Mouse (Mus musculus) testis, adult 2 months (tissue): Measurements from ENCODE around the gene Zglp1. TPM values are rescaled to one million over a fixed set of nuclear protein-coding genes. Genes with fewer than 3 reads are reported as not detected.
A peak's percentile ranks its signal among the peaks of the same experiment; 100 is the strongest.

Source experiments
- H3K27ac ChIP-seq: fragments of 200-500 bp; 2 replicates; pipeline ENCODE4 v1.5.1; 2012; ENCODE audit warnings: low read depth, low read length; ENCODE audit not compliant: control insufficient read depth, insufficient read depth
- H3K27me3 ChIP-seq: fragments of 200-500 bp; 2 replicates; pipeline ENCODE4 v1.6.1; 2012; ENCODE audit warnings: mild to moderate bottlenecking, low read length, moderate library complexity; ENCODE audit not compliant: control insufficient read depth, insufficient read depth
- H3K36me3 ChIP-seq: fragments of 200-500 bp; 2 replicates; pipeline ENCODE4 v1.6.1; 2012; ENCODE audit warnings: mild to moderate bottlenecking, low read length; ENCODE audit not compliant: control insufficient read depth, insufficient read depth
- H3K4me1 ChIP-seq: fragments of 200-500 bp; 2 replicates; pipeline ENCODE4 v1.6.1; 2012; ENCODE audit warnings: low read length; ENCODE audit not compliant: control insufficient read depth, insufficient read depth
- H3K4me3 ChIP-seq: fragments of 200-500 bp; 2 replicates; pipeline ENCODE4 v1.5.1; 2012; ENCODE audit warnings: low read depth, mild to moderate bottlenecking, low read length, moderate library complexity, mixed read lengths; ENCODE audit not compliant: control insufficient read depth
- CTCF ChIP-seq: fragments of 200-500 bp; IDR thresholded peaks from 2 replicates; pipeline ENCODE4 v1.5.1; 2012; ENCODE audit warnings: low read depth, mild to moderate bottlenecking, inconsistent platforms, low read length, moderate library complexity; ENCODE audit not compliant: control insufficient read depth, insufficient read depth, insufficient replicate concordance
- POLR2A ChIP-seq: fragments of 200-500 bp; IDR thresholded peaks from 2 replicates; pipeline ENCODE4 v1.6.1; 2012; ENCODE audit warnings: low read depth, mild to moderate bottlenecking, inconsistent platforms, low read length, moderate library complexity; ENCODE audit not compliant: control insufficient read depth
- polyA plus RNA-seq: library from polyadenylated mRNA; depleted of rRNA; stranded (reverse); fragments of >200 nt; gene quantifications from 2 replicates; pipeline ENCODE4 v1.2.3, GENCODE M21; 2012

Zglp1 gene
- polyA plus RNA-seq, 1 experiment, result 2.4 TPM

DNA sequence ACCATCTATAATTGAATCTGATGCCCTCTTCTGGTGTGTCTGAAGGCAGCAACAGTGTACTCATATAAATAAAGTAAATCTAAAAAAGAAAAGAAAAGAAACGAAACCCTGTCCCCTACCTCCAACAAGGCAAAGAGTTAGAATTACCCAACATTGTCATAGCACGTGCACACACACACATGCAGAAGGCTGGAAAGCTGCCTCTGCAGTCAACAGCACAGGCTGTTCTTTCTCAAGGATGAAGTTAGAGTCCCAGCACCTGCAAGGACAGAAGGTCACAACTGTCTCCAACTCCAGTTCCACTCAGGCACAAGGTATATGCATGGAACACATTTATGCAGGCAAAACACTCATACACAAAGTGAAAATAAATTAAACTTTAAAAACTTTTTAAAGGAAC is 35.2 kb upstream of the Zglp1 start:
- H3K4me3 ChIP-seq, result no peak overlapping the region
- H3K4me1 ChIP-seq, result no peaks in the 10 kb centered on the region
- no peaks in the 10 kb centered on the region for H3K27me3 ChIP-seq
- TF ChIP-seq POLR2A (no peak), CTCF (no peak)
- no peaks in the 10 kb centered on the region; the same call in 1 of the 2 replicates for H3K36me3 ChIP-seq
- no peak overlapping the region for H3K27ac ChIP-seq

DNA sequence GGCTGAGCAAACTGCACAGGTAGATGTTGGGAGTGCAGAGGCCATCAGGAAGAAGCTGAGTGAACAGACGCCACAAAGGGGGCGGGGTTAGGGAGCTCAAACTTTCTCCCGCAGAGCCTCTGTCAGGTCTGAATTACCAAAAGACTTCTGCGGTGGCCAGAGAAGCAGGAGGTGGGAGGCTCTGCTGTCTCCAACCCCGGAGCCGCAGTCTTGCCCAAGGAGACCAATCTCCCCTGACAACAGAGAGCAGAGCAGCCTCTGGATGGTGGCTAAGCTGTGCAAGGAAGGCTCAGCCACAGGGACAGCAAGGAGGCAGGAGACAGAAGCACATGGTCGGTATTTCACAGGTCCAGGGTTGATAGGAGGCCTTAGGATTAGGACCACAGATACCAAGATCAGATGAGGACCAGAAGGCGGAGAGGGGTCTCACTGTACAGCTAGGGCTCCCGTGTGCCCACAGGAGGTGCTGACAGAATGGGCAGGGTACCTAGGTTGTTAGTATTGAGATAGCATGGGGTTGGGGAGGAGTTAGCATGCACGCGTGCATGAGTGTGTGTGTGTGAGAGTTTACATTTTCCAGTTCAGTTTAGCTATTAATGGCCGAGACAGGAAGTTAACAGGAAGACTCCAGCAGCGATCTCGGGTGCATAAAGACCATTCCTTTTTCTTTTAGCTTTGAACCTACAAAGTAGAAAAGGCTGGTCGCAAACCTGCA is 33.7 kb upstream of the Zglp1 start:
- H3K27me3 ChIP-seq, result no peaks in the 10 kb centered on the region
- TF ChIP-seq CTCF (no peak), POLR2A (no peak)
- H3K36me3 ChIP-seq, result no peaks in the 10 kb centered on the region; the same call in 1 of the 2 replicates
- H3K4me3 ChIP-seq, result no peak overlapping the region
- no peaks in the 10 kb centered on the region for H3K4me1 ChIP-seq
- no peak overlapping the region for H3K27ac ChIP-seq

DNA sequence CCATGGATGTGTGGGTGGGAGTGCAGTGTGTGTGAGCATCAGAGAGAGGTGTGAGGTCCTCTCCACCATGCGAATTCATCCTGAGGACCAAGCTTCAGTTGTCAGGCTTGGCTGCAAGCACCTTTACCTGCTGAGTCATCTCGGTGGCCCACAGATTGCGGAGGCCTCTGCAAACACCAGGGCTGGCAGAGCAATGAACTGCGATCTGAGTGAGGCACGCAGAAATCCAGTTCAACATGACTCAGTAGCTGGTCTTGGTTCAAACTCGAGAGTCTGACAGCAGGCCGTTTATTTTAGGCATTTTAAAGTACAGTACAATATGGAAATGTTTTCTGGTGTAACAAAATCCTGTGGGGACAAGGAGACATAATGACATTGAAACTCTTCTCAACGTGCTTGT is 30.9 kb upstream of the Zglp1 start:
- no peak for TF ChIP-seq POLR2A
- TF ChIP-seq CTCF, result no peak
- Histone ChIP-seq H3K27ac (no peak overlapping the region), H3K36me3 (no peaks in the 10 kb centered on the region; the same call in 1 of the 2 replicates), H3K4me1 (no peaks in the 10 kb centered on the region), H3K27me3 (no peaks in the 10 kb centered on the region), H3K4me3 (no peak overlapping the region)

DNA sequence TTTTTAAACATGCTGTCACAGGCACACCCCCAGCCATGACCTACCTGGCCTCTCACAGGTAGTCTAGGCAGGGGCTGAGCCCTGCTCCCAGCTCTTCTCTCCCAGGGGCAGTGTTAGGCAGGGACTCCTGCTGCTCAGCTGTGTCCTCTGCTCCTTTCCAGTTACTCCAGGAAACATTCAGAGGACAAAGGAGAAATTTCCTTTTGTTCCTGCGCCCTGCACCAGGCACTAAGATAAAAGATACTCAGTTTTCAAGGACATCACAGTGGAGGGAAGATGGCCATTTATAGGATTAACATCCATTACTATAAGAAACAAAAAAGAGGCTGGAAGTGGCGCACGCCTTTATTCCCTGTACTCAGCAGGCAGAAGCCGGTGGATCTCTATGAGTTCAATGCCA is 29.1 kb upstream of the Zglp1 start:
- Histone ChIP-seq H3K27me3 (no peaks in the 10 kb centered on the region), H3K27ac (no peak overlapping the region), H3K4me1 (peaks cover 1% of the 10 kb centered on the region), H3K4me3 (no peak overlapping the region), H3K36me3 (no peaks in the 10 kb centered on the region)
- no peak for TF ChIP-seq POLR2A

DNA sequence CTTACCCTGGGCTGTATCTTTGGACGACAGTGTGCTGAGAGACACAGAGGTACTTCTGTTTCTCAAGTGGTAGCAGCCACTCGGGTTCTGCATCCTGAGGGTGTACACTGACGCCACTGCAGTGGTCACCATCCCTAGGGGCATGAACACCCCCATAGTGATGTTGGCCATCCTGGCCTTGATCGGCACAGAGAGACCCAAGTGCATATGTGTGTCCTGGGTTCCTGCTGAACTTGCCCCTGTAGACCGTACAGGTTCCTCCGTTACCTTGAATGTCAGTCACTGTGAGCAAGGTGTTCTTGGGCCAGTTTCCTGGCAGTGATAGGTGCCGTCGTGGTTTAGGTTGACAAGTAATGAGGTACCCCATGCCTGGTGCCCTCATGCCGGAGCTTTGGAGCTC is 26.5 kb upstream of the Zglp1 start:
- H3K27me3 ChIP-seq, result no peaks in the 10 kb centered on the region
- no peaks in the 10 kb centered on the region; the same call in 1 of the 2 replicates for H3K36me3 ChIP-seq
- 0 out of 2 replicates have a peak overlapping the region, but pooled peaks have one; percentile 16 for H3K4me3 ChIP-seq
- TF ChIP-seq CTCF, result no peak
- TF ChIP-seq POLR2A, result 0 out of 2 replicates have a peak, but pooled peaks have one; percentile 32
- no peak overlapping the region for H3K27ac ChIP-seq
- peaks cover 9% of the 10 kb centered on the region for H3K4me1 ChIP-seq

DNA sequence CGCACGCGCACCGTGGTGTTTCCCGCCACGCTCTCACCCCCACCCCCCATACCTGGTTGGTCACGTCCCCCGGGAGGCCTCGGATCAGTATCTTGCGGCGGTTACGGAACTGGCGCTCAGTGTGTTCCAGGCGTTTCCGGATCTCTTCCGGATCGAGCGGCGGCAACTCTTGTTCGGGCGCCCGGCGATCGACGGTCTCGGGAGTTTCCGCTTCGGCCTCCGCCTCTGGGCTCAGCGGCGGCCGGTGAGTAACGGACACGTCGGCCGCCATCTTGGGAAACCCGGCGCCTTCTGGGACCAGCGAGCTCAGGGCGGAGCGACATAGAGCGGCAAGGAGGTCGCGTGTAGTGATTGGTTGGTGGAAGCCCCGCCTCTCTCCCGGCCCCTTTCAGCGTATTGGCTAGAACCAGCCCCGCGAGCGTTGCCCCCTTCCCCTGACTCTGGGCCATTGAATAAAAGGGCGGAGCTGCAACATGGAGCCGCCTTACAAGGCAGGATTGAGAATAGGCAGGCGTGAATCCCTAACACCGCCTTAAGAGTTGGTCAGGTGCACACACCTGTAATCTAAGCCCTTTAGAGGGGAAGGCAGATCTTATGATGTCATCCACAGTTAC is 24.9 kb upstream of the Zglp1 start, which contains the start of the genes Gm38431 and Raver1:
Gene Gm38431 (minus strand): TSS at position 291 of the 614 bp plus-strand sequence.
Gene Raver1 (minus strand): TSS at position 302 of the 614 bp plus-strand sequence.
- peak within 1 kb of the TSS; percentile 93 for H3K27ac ChIP-seq
- TF ChIP-seq POLR2A (peak; percentile 91), CTCF (no peak)
- no peaks in the 10 kb centered on the region; the same call in 1 of the 2 replicates for H3K36me3 ChIP-seq
- no peaks in the 10 kb centered on the region for H3K27me3 ChIP-seq
- peak within 1 kb of the TSS; percentile 90 for H3K4me3 ChIP-seq
- H3K4me1 ChIP-seq, result peaks cover 9% of the 10 kb centered on the region

DNA sequence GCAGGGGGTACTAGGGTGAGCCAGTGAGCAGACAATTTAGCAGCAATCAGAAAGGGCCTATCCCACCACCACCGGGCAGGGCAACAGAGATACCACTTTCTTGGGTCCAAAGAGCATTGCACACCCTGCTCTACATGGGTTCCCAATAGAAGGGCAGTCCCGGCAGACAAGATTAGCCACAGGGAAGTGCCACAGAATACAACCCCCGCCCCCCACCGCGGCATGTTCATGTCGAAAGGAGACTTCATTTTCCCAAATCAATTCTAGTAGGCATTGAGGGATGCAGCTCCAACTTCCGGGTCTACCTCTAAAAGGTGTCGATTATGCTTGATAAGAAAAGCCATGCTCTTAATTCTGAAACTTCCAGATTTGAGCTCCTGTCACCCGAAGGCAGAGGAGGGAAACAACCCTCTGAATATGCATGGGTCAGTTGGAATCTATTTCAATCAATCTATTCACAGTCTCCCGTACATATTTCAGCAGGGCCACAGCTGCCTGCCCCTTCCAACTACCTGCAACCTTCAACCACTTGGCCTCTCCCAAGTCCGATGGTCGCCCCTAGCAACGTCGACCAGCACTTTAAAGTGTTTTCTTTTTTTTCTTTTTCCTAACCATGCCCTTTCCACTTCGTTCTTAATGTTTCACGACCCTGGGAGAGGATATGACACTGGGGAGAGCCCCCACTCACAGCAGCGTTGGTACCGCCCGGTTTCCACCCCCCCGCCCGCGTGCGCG is 24.2 kb upstream of the Zglp1 start:
- H3K36me3 ChIP-seq, result peaks cover 4% of the 10 kb centered on the region
- peak overlapping the region; percentile 90 for H3K4me3 ChIP-seq
- peak overlapping the region; percentile 79 for H3K27ac ChIP-seq
- TF ChIP-seq CTCF, result no peak
- TF ChIP-seq POLR2A, result no peak
- H3K27me3 ChIP-seq, result no peaks in the 10 kb centered on the region
- H3K4me1 ChIP-seq, result peaks cover 9% of the 10 kb centered on the region

DNA sequence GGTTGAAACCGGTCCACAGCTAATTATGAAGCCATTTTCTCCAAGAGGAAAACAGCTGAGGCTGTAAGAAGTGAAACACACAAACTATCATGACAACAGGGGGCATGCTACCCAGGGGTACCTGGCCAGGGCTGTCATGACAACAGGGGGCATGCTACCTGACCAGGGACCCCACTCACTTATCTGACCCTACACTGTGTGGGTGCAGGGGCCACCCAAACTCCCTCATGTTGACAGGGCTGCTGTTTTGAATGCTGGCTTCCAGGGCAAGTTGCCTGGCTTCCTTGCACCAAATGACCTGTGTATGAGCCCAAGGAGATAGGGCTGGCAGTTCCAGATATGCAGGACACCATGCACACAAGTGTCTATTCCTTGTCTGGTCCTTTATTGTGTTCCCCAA is 23.6 kb upstream of the Zglp1 start:
- TF ChIP-seq POLR2A, result no peak
- Histone ChIP-seq H3K36me3 (peaks cover 6% of the 10 kb centered on the region), H3K27ac (no peak overlapping the region), H3K4me3 (peak overlapping the region; percentile 90), H3K27me3 (no peaks in the 10 kb centered on the region), H3K4me1 (peaks cover 9% of the 10 kb centered on the region)
